Mouse (Mus musculus) embryonic facial prominence, embryonic 14.5 days (tissue): ENCODE data around the gene Rtkn2. TPM values are rescaled to one million over a fixed set of nuclear protein-coding genes. Genes with fewer than 3 reads are reported as not detected.

Experiments used
- ATAC-seq: fragments of 200-750 bp; cut with Nextera tagmentation; 2 replicates; pipeline ENCODE4 v1.8.0; 2017; ENCODE audit warnings: low read depth, moderate number of reproducible peaks, moderate TSS enrichment
- DNase-seq: peaks from one replicate; pipeline ENCODE4 v3.0.0-alpha.2; 2015; ENCODE audit warnings: low spot score
- H3K27ac ChIP-seq: fragments of 300-500 bp; sonication (generic); replicated peaks from 2 replicates; pipeline ENCODE4 v1.5.1; 2014; ENCODE audit warnings: low read depth, mild to moderate bottlenecking, low read length, moderate library complexity
- H3K27me3 ChIP-seq: fragments of 300-500 bp; sonication (generic); replicated peaks from 2 replicates; pipeline ENCODE4 v1.6.1; 2014; ENCODE audit warnings: low read length; ENCODE audit not compliant: control insufficient read depth, insufficient read depth
- H3K36me3 ChIP-seq: fragments of 300-500 bp; sonication (generic); 2 replicates; pipeline ENCODE4 v1.6.1; 2014; ENCODE audit warnings: low read length, mixed read lengths; ENCODE audit not compliant: control insufficient read depth, insufficient read depth
- H3K4me1 ChIP-seq: fragments of 300-500 bp; sonication (generic); 2 replicates; pipeline ENCODE4 v1.6.1; 2014; ENCODE audit warnings: antibody characterized with exemption, low read length; ENCODE audit not compliant: control insufficient read depth, insufficient read depth
- H3K4me2 ChIP-seq: fragments of 300-500 bp; sonication (generic); 2 replicates; pipeline ENCODE4 v1.6.1; 2014; ENCODE audit warnings: low read depth, mild to moderate bottlenecking, low read length, moderate library complexity, mixed read lengths
- H3K4me3 ChIP-seq: fragments of 300-500 bp; sonication (generic); 2 replicates; pipeline ENCODE4 v1.5.1; 2014; ENCODE audit warnings: low read depth, mild to moderate bottlenecking, low read length
- H3K9ac ChIP-seq: fragments of 300-500 bp; sonication (generic); 2 replicates; pipeline ENCODE4 v1.6.1; 2014; ENCODE audit warnings: low read depth, mild to moderate bottlenecking, low read length, moderate library complexity, mixed read lengths
- H3K9me3 ChIP-seq: fragments of 300-500 bp; sonication (generic); 2 replicates; pipeline ENCODE4 v1.6.1; 2016; ENCODE audit warnings: low read length; ENCODE audit not compliant: control insufficient read depth
- WGBS: fragments of 180-500 bp; shearing (Covaris S2); extraction: QIAGEN DNeasy Blood & Tissue Kit; methylation state at CpG from one replicate; pipeline ENCODE4 v1.1.7; 2014; 5-methylcytosine and 5-hydroxymethylcytosine counted together
- polyA plus RNA-seq: library from polyadenylated mRNA; unstranded; fragments of >200 nt; fragmentation: Nextera tagmentation; extraction: Ambion mirVana; gene quantifications from 2 replicates; pipeline ENCODE4 v1.2.1, GENCODE M21; 2014

The Rtkn2 gene
- polyA plus RNA-seq, 1 experiment from 2014 or later: 5.4 TPM

GRCm38 (mm10) chr10:67951690-67952089, 27.7 kb upstream of the Rtkn2 start:
- Histone ChIP-seq H3K27ac (no peak overlapping the region), H3K36me3 (no peaks in the 10 kb centered on the region), H3K27me3 (no peaks in the 10 kb centered on the region), H3K4me2 (no peak overlapping the region), H3K9me3 (no peaks in the 10 kb centered on the region), H3K4me1 (no peaks in the 10 kb centered on the region), H3K4me3 (no peak overlapping the region), H3K9ac (no peak overlapping the region)
- ATAC-seq: no peak
- DNase-seq: no peak
- 68% methylated on average over 4 of the region's 4 CpGs for WGBS

- Histone ChIP-seq H3K4me3 (no peak overlapping the region), H3K27me3 (no peaks in the 10 kb centered on the region), H3K4me1 (no peaks in the 10 kb centered on the region; the same call in 1 of the 2 replicates), H3K9ac (no peak overlapping the region), H3K4me2 (no peak overlapping the region), H3K9me3 (peaks cover 3% of the 10 kb centered on the region; the same call in 1 of the 2 replicates), H3K36me3 (no peaks in the 10 kb centered on the region), H3K27ac (no peak overlapping the region)
- DNase-seq (no peak), ATAC-seq (no peak)
- 91% methylated on average over 2 of the region's 2 CpGs for WGBS
Observed at GRCm38 (mm10) chr10:67955982-67956381, 23.4 kb upstream of the Rtkn2 start.

- WGBS: 56% methylated on average over 3 of the region's 3 CpGs
Observed at GRCm38 (mm10) chr10:67959982-67960381, 19.4 kb upstream of the Rtkn2 start.

GRCm38 (mm10) chr10:67962496-67962895, 16.9 kb upstream of the Rtkn2 start:
- Histone ChIP-seq H3K9me3 (peaks cover 3% of the 10 kb centered on the region; the same call in 1 of the 2 replicates), H3K36me3 (no peaks in the 10 kb centered on the region), H3K27me3 (no peaks in the 10 kb centered on the region; the same call in 1 of the 2 replicates), H3K4me1 (no peaks in the 10 kb centered on the region; the same call in 1 of the 2 replicates), H3K4me3 (no peak overlapping the region), H3K9ac (no peak overlapping the region), H3K27ac (no peak overlapping the region), H3K4me2 (no peak overlapping the region)
- 38% methylated on average over 10 of the region's 10 CpGs for WGBS
- ATAC-seq (no peak), DNase-seq (peak; percentile 32)

More at GRCm38 (mm10) chr10:67959982-67960381, 19.4 kb upstream of the Rtkn2 start:
- H3K27ac ChIP-seq: no peak overlapping the region
- H3K4me2 ChIP-seq: no peak overlapping the region
- H3K27me3 ChIP-seq: no peaks in the 10 kb centered on the region; the same call in 1 of the 2 replicates
- no peaks in the 10 kb centered on the region; the same call in 1 of the 2 replicates for H3K4me1 ChIP-seq
- ATAC-seq (no peak), DNase-seq (peak; percentile 19)
- H3K36me3 ChIP-seq: no peaks in the 10 kb centered on the region
- H3K4me3 ChIP-seq: no peak overlapping the region
- H3K9me3 ChIP-seq: peaks cover 3% of the 10 kb centered on the region; the same call in 1 of the 2 replicates
- H3K9ac ChIP-seq: no peak overlapping the region

GRCm38 (mm10) chr10:67964060-67964459, 15.3 kb upstream of the Rtkn2 start:
- Histone ChIP-seq H3K4me1 (no peaks in the 10 kb centered on the region; the same call in 1 of the 2 replicates), H3K36me3 (no peaks in the 10 kb centered on the region), H3K4me2 (no peak overlapping the region), H3K9ac (no peak overlapping the region), H3K27ac (no peak overlapping the region), H3K4me3 (no peak overlapping the region), H3K9me3 (peaks cover 3% of the 10 kb centered on the region; the same call in 1 of the 2 replicates), H3K27me3 (no peaks in the 10 kb centered on the region; the same call in 1 of the 2 replicates)
- WGBS: 73% methylated on average over 8 of the region's 8 CpGs
- no peak for DNase-seq
- ATAC-seq: no peak

GRCm38 (mm10) chr10:67965251-67965986, 14.0 kb upstream of the Rtkn2 start:
- Histone ChIP-seq H3K4me2 (no peak overlapping the region), H3K9me3 (no peaks in the 10 kb centered on the region), H3K27me3 (no peaks in the 10 kb centered on the region; the same call in 1 of the 2 replicates), H3K27ac (no peak overlapping the region), H3K36me3 (no peaks in the 10 kb centered on the region), H3K9ac (no peak overlapping the region), H3K4me3 (no peak overlapping the region), H3K4me1 (no peaks in the 10 kb centered on the region; the same call in 1 of the 2 replicates)
- 78% methylated on average over 4 of the region's 4 CpGs for WGBS
- ATAC-seq: no peak
- DNase-seq: no peak

- Histone ChIP-seq H3K9me3 (no peaks in the 10 kb centered on the region), H3K4me3 (no peak overlapping the region), H3K27ac (0 out of 2 replicates have a peak overlapping the region, but pooled peaks have one; percentile 28), H3K9ac (no peak overlapping the region), H3K4me1 (peaks cover 2% of the 10 kb centered on the region; the same call in 1 of the 2 replicates), H3K27me3 (no peaks in the 10 kb centered on the region; the same call in 1 of the 2 replicates), H3K36me3 (no peaks in the 10 kb centered on the region), H3K4me2 (no peak overlapping the region)
- 43% methylated on average over 6 of the region's 6 CpGs for WGBS
- peak; percentile 64 for DNase-seq
- no peak for ATAC-seq
Observed at GRCm38 (mm10) chr10:67966102-67966501, 13.3 kb upstream of the Rtkn2 start.

- Histone ChIP-seq H3K9ac (no peak overlapping the region), H3K4me2 (no peak overlapping the region), H3K27ac (no peak overlapping the region), H3K9me3 (no peaks in the 10 kb centered on the region), H3K27me3 (no peaks in the 10 kb centered on the region; the same call in 1 of the 2 replicates), H3K4me1 (peaks cover 8% of the 10 kb centered on the region; the same call in 1 of the 2 replicates), H3K4me3 (no peak overlapping the region), H3K36me3 (no peaks in the 10 kb centered on the region)
- no peak for DNase-seq
- 74% methylated on average over 2 of the region's 2 CpGs for WGBS
- no peak for ATAC-seq
Observed at GRCm38 (mm10) chr10:67966983-67967382, 12.4 kb upstream of the Rtkn2 start.
